Mouse (Mus musculus) left cerebral cortex, adult 8-10 months (tissue): ENCODE measurements around the gene Cd3e. TPM values are rescaled to one million over a fixed set of nuclear protein-coding genes. Genes with fewer than 3 reads are reported as not detected.
"Not testable (repeated sequence)": the region's sequence is repeated elsewhere in the genome, so short reads cannot be mapped to it uniquely, and the experiment has no call there.

Source experiments
- DNase-seq, 2 experiments: peaks; one replicate each; pipeline ENCODE4 v3.0.0; 2022; ENCODE audit warnings: low spot score in 2 of 2
- total RNA-seq, 4 experiments: library from RNA; stranded (reverse); gene quantifications; 2 replicates each; pipeline ENCODE4 v1.2.4; 2022

The Cd3e gene
- total RNA-seq, 4 experiments from 2014 or later = 0.19 TPM; not detected in 3

DNA sequence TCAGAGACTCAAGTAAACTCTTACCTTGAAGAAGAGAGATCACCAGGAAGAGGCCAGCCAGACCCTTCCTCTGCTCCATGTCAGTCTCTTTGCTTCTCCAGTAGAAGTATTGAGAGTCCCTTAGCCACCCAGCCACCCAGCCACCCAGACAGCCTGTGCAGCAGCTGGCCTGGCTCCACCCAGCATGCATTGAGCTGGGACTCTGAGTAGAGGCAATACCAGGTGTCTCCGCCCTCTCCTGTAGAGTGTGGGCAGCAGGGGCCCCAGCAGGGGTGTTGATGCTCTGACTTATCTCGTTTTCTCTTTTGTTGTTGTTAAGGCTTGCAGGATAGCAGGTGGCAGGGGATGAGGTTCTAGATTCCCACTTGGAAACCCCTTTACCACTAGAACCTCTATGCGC lies 29.2 kb downstream of the Cd3e start, which contains the start of gene Cd3g:
Gene Cd3g, minus strand, starts transcription at position 190 of the 400 bp plus-strand sequence.
- no peak for DNase-seq

DNA sequence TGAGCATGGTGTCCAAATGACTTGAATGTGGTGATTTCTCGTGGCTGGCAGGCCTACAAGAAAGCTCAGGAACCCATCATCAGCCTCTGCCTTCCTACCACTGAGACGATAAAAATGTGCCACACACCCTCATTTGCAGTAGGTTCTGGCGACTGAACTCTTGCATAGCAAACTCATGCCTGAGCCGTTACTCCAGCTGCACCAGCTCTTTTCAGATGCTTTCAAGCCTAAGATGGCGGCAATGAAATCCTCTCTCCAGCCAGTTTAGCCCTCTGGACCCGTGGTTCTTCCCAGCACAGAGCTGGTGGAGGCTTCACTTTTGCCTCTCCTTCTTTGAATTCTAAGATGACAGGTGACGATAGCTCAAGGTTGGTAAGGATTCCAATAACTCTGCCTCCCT lies 29.6 kb downstream of the Cd3e start:
- no peak for DNase-seq

DNA sequence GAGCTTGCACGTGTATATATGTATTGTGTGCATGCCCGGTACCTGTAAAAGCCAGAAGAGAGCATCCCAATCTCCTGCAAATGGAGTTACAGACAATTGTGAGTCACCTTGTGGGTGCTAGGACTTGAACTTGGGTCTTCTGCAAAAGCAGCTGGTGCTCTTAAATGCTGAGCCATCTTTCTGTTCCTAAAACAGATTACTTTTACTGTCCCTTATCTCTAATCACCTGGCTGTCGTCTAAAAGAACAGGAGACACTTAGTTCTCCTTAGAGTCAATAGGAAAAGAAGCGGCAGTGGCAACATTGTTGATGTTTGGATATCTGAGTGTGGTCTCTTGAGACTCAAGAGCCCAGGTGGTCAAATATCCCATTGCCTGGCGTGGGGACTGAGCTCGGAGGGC lies 31.6 kb downstream of the Cd3e start:
- DNase-seq = no peak

DNA sequence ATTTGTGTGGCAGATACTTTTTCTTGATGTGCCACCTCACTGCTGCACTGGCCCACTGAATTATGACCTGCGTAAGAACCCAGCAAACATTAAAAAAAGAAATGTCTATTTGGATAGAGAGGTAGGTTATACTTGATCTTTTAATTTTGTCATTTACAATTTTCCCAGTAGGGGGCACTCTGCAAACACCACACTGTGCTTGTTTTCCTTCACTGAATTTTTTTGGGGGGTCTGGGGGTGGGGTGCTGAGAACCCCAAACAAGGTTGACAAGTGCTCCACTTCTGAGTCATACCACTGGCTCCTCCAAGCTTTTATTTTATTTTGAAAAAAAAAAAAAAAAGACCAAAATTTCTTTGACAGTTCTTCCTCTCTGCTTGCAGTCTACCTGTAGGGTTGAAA lies 40.0 kb downstream of the Cd3e start:
- DNase-seq = no peak

DNA sequence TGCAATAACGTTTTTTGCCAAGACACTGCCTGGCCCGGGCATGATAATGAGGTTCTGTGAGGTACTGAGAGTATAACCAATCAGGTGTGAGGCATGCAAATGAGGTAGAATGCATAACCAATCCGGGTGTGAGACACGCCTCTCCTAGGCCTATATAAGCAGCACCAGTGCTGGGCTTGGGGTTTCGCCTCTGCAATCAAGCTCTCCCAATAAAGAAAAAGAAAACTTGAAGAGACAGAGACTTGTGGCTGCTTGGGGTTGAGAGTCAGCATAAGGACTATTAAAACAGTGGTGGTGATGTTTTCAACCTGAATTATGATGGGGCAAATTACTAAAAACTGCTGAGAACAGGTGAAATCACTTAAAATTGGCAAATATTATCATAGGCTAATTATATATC lies 41.7 kb downstream of the Cd3e start:
- not testable (repeated sequence) for DNase-seq

DNA sequence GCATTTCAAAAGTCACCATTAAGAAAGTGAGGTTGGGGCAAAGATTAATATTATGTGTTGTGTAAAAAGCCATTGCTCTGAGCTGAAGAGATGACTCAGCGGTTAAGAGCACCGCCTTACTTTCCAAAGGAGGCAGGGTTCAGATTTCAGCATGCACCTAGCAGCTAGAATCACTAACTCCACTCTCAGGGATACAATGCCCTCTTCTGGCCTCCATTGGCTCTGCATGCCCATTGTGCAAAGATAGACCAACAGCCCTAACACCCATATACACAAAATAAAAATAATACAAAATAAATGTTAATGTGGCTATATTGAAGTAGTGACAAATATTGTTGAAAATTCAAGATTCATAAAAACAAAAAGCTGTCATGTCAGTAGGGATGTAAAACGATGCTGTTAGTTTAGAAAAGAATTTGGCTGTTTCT lies 42.6 kb downstream of the Cd3e start:
- DNase-seq = peak; percentile 18 to 30

DNA sequence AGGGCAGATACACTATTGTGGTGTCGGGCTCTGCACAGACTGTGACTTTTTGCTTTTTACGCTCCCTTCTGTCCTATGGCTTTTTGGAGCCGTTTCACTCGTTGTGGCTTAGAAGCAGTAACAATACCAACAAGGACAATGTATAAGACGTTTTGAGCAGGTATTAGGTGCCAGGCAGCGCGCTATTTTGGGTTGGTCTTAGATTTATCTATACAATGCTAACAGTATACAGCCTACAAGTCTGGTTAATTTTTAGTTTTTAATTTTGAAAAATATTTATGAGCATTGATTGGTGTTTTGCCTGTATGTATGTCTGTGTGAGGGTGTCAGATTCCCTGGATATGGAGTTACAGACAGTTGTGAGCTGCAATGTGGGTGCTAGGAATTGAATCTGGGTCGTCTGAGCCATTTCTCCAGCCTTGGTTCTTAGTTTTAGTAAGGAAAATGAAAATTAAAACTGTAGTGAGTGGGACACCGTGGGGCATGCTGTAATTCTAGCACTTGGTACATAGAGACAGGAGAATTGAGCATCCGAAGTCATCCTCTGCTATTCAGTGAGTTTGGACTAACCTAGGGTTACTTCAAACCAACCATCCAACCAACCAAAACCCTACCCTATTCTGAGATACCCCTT lies 43.5 kb downstream of the Cd3e start:
- no peak for DNase-seq

DNA sequence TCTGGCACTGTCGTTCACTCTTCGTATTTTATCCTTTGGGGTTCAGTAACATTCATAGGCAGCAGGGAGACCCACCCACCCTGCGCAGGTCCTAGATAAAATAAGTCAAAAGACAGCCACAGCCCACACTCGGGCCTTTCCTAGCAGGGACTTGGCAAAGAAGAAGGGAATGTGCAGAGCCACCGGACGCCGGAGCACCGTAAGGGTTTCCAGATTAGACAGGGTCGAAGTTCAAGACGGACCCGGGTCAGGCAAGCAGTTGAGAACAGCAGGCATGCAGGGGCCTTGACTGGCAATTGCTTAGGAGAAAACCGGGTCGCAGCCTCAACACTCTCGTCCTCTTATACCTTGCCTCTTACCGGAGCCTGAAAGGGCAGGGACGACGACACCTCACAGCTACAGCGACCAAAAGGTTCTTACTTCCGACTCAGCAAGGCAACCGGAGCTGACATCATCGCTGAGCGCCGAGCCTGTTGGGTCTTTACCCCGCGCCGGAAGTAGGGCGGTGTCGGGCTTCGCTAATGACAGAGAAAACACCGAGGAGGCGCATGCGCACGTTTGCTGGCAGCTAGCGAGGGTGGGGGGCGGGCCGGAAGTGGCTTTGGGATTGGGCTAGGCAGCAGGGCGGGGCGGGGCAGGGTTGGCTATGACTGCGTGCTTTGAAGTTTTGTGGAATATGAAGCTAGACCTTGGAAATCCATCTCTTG lies 44.1 kb downstream of the Cd3e start, which contains the start of gene Ube4a:
Gene Ube4a, minus strand, starts transcription at position 475 of the 707 bp plus-strand sequence.
- peak; percentile 98 to 99 for DNase-seq

DNA sequence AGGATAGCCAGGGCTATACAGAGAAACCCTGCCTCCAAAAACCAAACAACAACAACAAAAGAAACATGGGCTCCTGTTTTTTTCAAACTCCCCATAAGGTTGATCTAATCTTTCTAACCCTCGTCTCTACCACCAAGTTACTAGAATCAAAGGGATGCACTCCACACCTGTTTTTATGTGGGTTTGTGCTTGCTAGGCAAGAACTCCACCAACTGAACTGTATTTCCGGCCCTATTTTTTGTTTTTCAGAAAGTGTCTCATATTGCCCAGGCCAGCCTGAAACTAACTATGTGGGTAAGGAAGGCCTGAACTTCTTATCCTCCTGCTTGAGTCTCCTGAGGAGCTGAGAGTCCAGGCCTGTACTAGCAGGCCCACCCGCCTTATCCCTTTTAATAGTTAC lies 55.0 kb downstream of the Cd3e start:
- no peak for DNase-seq

Other genes starting within 250 kb of the Cd3e start
- 100 to 1,000 TPM in 1 of 4 experiments, 10 to 100 TPM in 3; 96.2 to 117 (median 98.0) TPM for gene Arcn1, start 241.8 kb downstream of the Cd3e start, total RNA-seq
- 10 to 100 TPM; 60.2 to 78.5 (median 70.8) TPM for gene Ift46, start 241.7 kb downstream of the Cd3e start, total RNA-seq
- 10 to 100 TPM; 44.8 to 61.5 (median 58.2) TPM for gene Tmem25, start 210.3 kb downstream of the Cd3e start, total RNA-seq
- gene Ttc36, start 206.6 kb downstream of the Cd3e start, total RNA-seq = 1 to 10 TPM in 3 of 4 experiments, under 1 TPM in 1; 0.42 to 1.4 (median 1.2) TPM
- gene Kmt2a, start 128.3 kb downstream of the Cd3e start, total RNA-seq = 100 to 1,000 TPM in 1 of 4 experiments, 10 to 100 TPM in 3; 64.3 to 102 (median 73.5) TPM
- 100 to 1,000 TPM; 275 to 372 (median 321) TPM for gene Atp5l, start 88.9 kb downstream of the Cd3e start, total RNA-seq
- 10 to 100 TPM; 62.3 to 70.2 (median 68.5) TPM for gene Ube4a, start 44.0 kb downstream of the Cd3e start, total RNA-seq
- gene Cd3g, start 29.2 kb downstream of the Cd3e start, total RNA-seq = not detected
- gene Cd3d, start 27.8 kb downstream of the Cd3e start, total RNA-seq = not detected
- 1 to 10 TPM; 1.4 to 1.8 (median 1.6) TPM for gene Mpzl2, start 30.2 kb upstream of the Cd3e start, total RNA-seq
- gene Mpzl3, start 45.6 kb upstream of the Cd3e start, total RNA-seq = 1 to 10 TPM; 4.0 to 5.7 (median 5.0) TPM
- gene Jaml, start 69.6 kb upstream of the Cd3e start, total RNA-seq = 1 to 10 TPM in 2 of 4 experiments, under 1 TPM in 1, not detected in 1; 0.74 to 1.5 (median 1.4) TPM
- 100 to 1,000 TPM; 265 to 287 (median 277) TPM for gene Scn2b, start 108.2 kb upstream of the Cd3e start, total RNA-seq
- 100 to 1,000 TPM; 160 to 218 (median 183) TPM for gene Scn4b, start 128.8 kb upstream of the Cd3e start, total RNA-seq
- 1 to 10 TPM; 1.6 to 1.9 (median 1.7) TPM for gene BC049352, start 172.4 kb upstream of the Cd3e start, total RNA-seq
- gene Tmprss4, start 194.5 kb upstream of the Cd3e start, total RNA-seq = under 1 TPM in 3 of 4 experiments, not detected in 1; 0.16 to 0.66 (median 0.30) TPM